14 mouse cellular contexts compared by ENCODE assay signal in genomic region chr17:80167436-80167835, GRCm38 (mm10). TPM values are rescaled to one million over a fixed set of nuclear protein-coding genes. Genes with fewer than 3 reads are reported as not detected.
A peak's percentile ranks its signal among the peaks of the same experiment; 100 is the strongest.
DNase-seq lines count a peak whose midpoint lies in the region; ATAC-seq lines count a peak whose summit lies in the region.
"Had no signal": no experiment of that assay in that cellular context is flagged by ENCODE, and none has a peak within 500 bp of the region (broad histone marks: within the 10 kb centered on the region; RNA-seq: fewer than 3 reads in every experiment).

No protein-coding gene starts in this region.

- ATAC-seq in forebrain, embryonic 14.5 days, result no peak
- ATAC-seq in intestine, embryonic 14.5 days (replicated peaks; ENCODE audit: low FRiP score, low TSS enrichment, low read depth), result peak; percentile 18; the same call in 1 of the 2 replicates
- ATAC-seq in intestine, embryonic 16.5 days, result no peak
- ATAC-seq in neural tube, embryonic 15.5 days (ENCODE audit: low FRiP score), result no peak
- ATAC-seq: intestine, postnatal 0 days had no signal

- WGBS in forebrain, embryonic 14.5 days, result 69% methylated on average over 4 of the region's 4 CpGs
- 64% methylated on average over 4 of the region's 4 CpGs for WGBS in forebrain, embryonic 10.5 days
- WGBS in intestine, embryonic 14.5 days, result 71% methylated on average over 4 of the region's 4 CpGs
- WGBS in intestine, embryonic 16.5 days, result 73% methylated on average over 4 of the region's 4 CpGs
- 69% methylated on average over 4 of the region's 4 CpGs for WGBS in neural tube, embryonic 15.5 days

- no peak overlapping the region for H3K4me2 ChIP-seq in forebrain, embryonic 14.5 days (ENCODE audit: low read length)
- no peak overlapping the region for H3K4me2 ChIP-seq in intestine, embryonic 14.5 days (ENCODE audit: low read length)
- H3K4me2 ChIP-seq in intestine, embryonic 16.5 days (ENCODE audit: low read depth, low read length), result no peak overlapping the region
- H3K4me2 ChIP-seq in neural tube, embryonic 15.5 days, result no peak overlapping the region

- H3K27ac ChIP-seq in forebrain, embryonic 14.5 days (ENCODE audit: low read depth, low read length), result 0 out of 2 replicates have a peak overlapping the region, but pooled peaks have one; percentile 83
- no peak overlapping the region for H3K27ac ChIP-seq in forebrain, embryonic 10.5 days
- no peak overlapping the region for H3K27ac ChIP-seq in intestine, embryonic 14.5 days (ENCODE audit: low read depth)
- no peak overlapping the region for H3K27ac ChIP-seq in intestine, embryonic 16.5 days (ENCODE audit: low read length)
- peak overlapping the region; percentile 82; the same call in 1 of the 2 replicates for H3K27ac ChIP-seq in neural tube, embryonic 15.5 days (replicated peaks)

- peaks cover 17% of the 10 kb centered on the region for H3K4me1 ChIP-seq in forebrain, embryonic 14.5 days (ENCODE audit: control insufficient read depth, insufficient read depth, low read length)
- peaks cover 23% of the 10 kb centered on the region for H3K4me1 ChIP-seq in forebrain, embryonic 10.5 days
- H3K4me1 ChIP-seq in intestine, embryonic 14.5 days (replicated peaks; ENCODE audit: control insufficient read depth, insufficient read depth, low read length), result peaks cover 13% of the 10 kb centered on the region
- H3K4me1 ChIP-seq in intestine, embryonic 16.5 days (ENCODE audit: control insufficient read depth, insufficient read depth, low read length), result peaks cover 12% of the 10 kb centered on the region
- peaks cover 24% of the 10 kb centered on the region for H3K4me1 ChIP-seq in neural tube, embryonic 15.5 days

- H3K27me3 ChIP-seq in forebrain, embryonic 14.5 days (replicated peaks; ENCODE audit: control insufficient read depth, insufficient read depth, low read length), result no peaks in the 10 kb centered on the region
- H3K27me3 ChIP-seq in forebrain, embryonic 10.5 days (ENCODE audit: poor library complexity, severe bottlenecking), result no peaks in the 10 kb centered on the region
- no peaks in the 10 kb centered on the region for H3K27me3 ChIP-seq in intestine, embryonic 14.5 days (replicated peaks; ENCODE audit: control insufficient read depth, insufficient read depth, low read length)
- H3K27me3 ChIP-seq in intestine, embryonic 16.5 days (replicated peaks; ENCODE audit: control insufficient read depth, insufficient read depth, low read length), result no peaks in the 10 kb centered on the region
- no peaks in the 10 kb centered on the region for H3K27me3 ChIP-seq in neural tube, embryonic 15.5 days (replicated peaks)
- H3K27me3 ChIP-seq: stomach, embryonic 15.5 days had no signal

- H3K9ac ChIP-seq in forebrain, embryonic 14.5 days (ENCODE audit: low read length), result no peak overlapping the region
- H3K9ac ChIP-seq in intestine, embryonic 14.5 days (ENCODE audit: low read length), result no peak overlapping the region
- no peak overlapping the region for H3K9ac ChIP-seq in intestine, embryonic 16.5 days (ENCODE audit: low read depth, low read length)
- no peak overlapping the region for H3K9ac ChIP-seq in neural tube, embryonic 15.5 days (replicated peaks)
- H3K9ac ChIP-seq: lung, embryonic 14.5 days; stomach, embryonic 15.5 days had no signal

- H3K4me3 ChIP-seq in forebrain, embryonic 14.5 days (ENCODE audit: low read depth, low read length), result no peak overlapping the region
- H3K4me3 ChIP-seq in forebrain, embryonic 10.5 days, result no peak overlapping the region
- H3K4me3 ChIP-seq in intestine, embryonic 14.5 days (ENCODE audit: low read depth, low read length), result no peak overlapping the region
- no peak overlapping the region for H3K4me3 ChIP-seq in intestine, embryonic 16.5 days (ENCODE audit: low read length)
- H3K4me3 ChIP-seq in neural tube, embryonic 15.5 days (replicated peaks), result no peak overlapping the region
- H3K4me3 ChIP-seq: stomach, embryonic 15.5 days had no signal

- no peak for DNase-seq in forebrain, embryonic 14.5 days (ENCODE audit: low spot score)
- no peak for DNase-seq in forebrain, embryonic 10.5 days (ENCODE audit: extremely low spot score, low spot score)
- DNase-seq in intestine, embryonic 14.5 days (ENCODE audit: low spot score), result no peak
- DNase-seq in right cerebral cortex, postnatal 10 days (ENCODE audit: low spot score in 2 of 2), result peak; percentile 33 to 52
- DNase-seq in right cerebral cortex, adult 18-20 months, result no peak
- DNase-seq in T-cell, adult 2 months (ENCODE audit: low spot score), result no peak
- DNase-seq: gastrocnemius, postnatal 25 days; lung, embryonic 14.5 days; thymus, postnatal 36 days had no signal

- H3K9me3 ChIP-seq in forebrain, embryonic 14.5 days (replicated peaks; ENCODE audit: control insufficient read depth, low read length), result no peaks in the 10 kb centered on the region
- no peaks in the 10 kb centered on the region for H3K9me3 ChIP-seq in forebrain, embryonic 10.5 days
- no peaks in the 10 kb centered on the region for H3K9me3 ChIP-seq in intestine, embryonic 14.5 days (ENCODE audit: control insufficient read depth, low read length)
- no peaks in the 10 kb centered on the region for H3K9me3 ChIP-seq in intestine, embryonic 16.5 days (ENCODE audit: control insufficient read depth, low read length)
- no peaks in the 10 kb centered on the region for H3K9me3 ChIP-seq in neural tube, embryonic 15.5 days (replicated peaks)
- H3K9me3 ChIP-seq: stomach, embryonic 15.5 days had no signal

- no peaks in the 10 kb centered on the region for H3K36me3 ChIP-seq in forebrain, embryonic 14.5 days (ENCODE audit: control insufficient read depth, insufficient read depth, low read length)
- no peaks in the 10 kb centered on the region for H3K36me3 ChIP-seq in forebrain, embryonic 10.5 days (replicated peaks)
- no peaks in the 10 kb centered on the region for H3K36me3 ChIP-seq in intestine, embryonic 14.5 days (ENCODE audit: control insufficient read depth, insufficient read depth, low read length)
- H3K36me3 ChIP-seq in intestine, embryonic 16.5 days (ENCODE audit: control insufficient read depth, insufficient read depth, low read length), result no peaks in the 10 kb centered on the region
- H3K36me3 ChIP-seq in neural tube, embryonic 15.5 days, result no peaks in the 10 kb centered on the region
- H3K36me3 ChIP-seq: stomach, embryonic 15.5 days had no signal

RNA-seq across cellular contexts. Expression of gene Srsf7, which starts 39.7 kb away (rescaled TPM):
- 664 and 688 TPM in 2 replicates for polyA plus RNA-seq in forebrain, embryonic 14.5 days (2014; fragmentation: Nextera tagmentation; extraction: Ambion mirVana)
- 917 and 919 TPM in 2 replicates for polyA plus RNA-seq in forebrain, embryonic 10.5 days (2016; fragmentation: Nextera tagmentation; extraction: Ambion mirVana)
- 603 and 665 TPM in 2 replicates for polyA plus RNA-seq in intestine, embryonic 14.5 days (2014; fragmentation: Nextera tagmentation; extraction: Ambion mirVana)
- polyA plus RNA-seq in intestine, embryonic 16.5 days (2015; fragmentation: Nextera tagmentation; extraction: Ambion mirVana), result 415 and 476 TPM in 2 replicates
- 356 and 410 TPM in 2 replicates for polyA plus RNA-seq in neural tube, embryonic 15.5 days (2015; fragmentation: Nextera tagmentation; extraction: Ambion mirVana)

RNA-seq across cellular contexts. Expression of gene Ttc39d, which starts 39.8 kb away (rescaled TPM):
- 0.11 and 0.15 TPM in 2 replicates for polyA plus RNA-seq in forebrain, embryonic 14.5 days (2014; fragmentation: Nextera tagmentation; extraction: Ambion mirVana)
- 0.09 and 0.20 TPM in 2 replicates for polyA plus RNA-seq in forebrain, embryonic 10.5 days (2016; fragmentation: Nextera tagmentation; extraction: Ambion mirVana)
- polyA plus RNA-seq in intestine, embryonic 14.5 days (2014; fragmentation: Nextera tagmentation; extraction: Ambion mirVana), result 0.12 TPM in 1 of 2 replicates, not detected in the other
- polyA plus RNA-seq in intestine, embryonic 16.5 days (2015; fragmentation: Nextera tagmentation; extraction: Ambion mirVana), result 0.07 TPM in 1 of 2 replicates, not detected in the other
- polyA plus RNA-seq in neural tube, embryonic 15.5 days (2015; fragmentation: Nextera tagmentation; extraction: Ambion mirVana), result 0.10 TPM in 1 of 2 replicates, not detected in the other
- polyA plus RNA-seq: activated CD4-positive, CD25-positive, alpha-beta regulatory T cell, adult 4 months; intestine, postnatal 0 days; lung, embryonic 14.5 days had no signal

RNA-seq across cellular contexts. Expression of gene Galm, which starts 40.2 kb away (rescaled TPM):
- 2.4 and 3.5 TPM in 2 replicates for polyA plus RNA-seq in forebrain, embryonic 14.5 days (2014; fragmentation: Nextera tagmentation; extraction: Ambion mirVana)
- 13.4 and 15.5 TPM in 2 replicates for polyA plus RNA-seq in forebrain, embryonic 10.5 days (2016; fragmentation: Nextera tagmentation; extraction: Ambion mirVana)
- 35.1 and 38.4 TPM in 2 replicates for polyA plus RNA-seq in intestine, embryonic 14.5 days (2014; fragmentation: Nextera tagmentation; extraction: Ambion mirVana)
- polyA plus RNA-seq in intestine, embryonic 16.5 days (2015; fragmentation: Nextera tagmentation; extraction: Ambion mirVana), result 101 and 113 TPM in 2 replicates
- polyA plus RNA-seq in neural tube, embryonic 15.5 days (2015; fragmentation: Nextera tagmentation; extraction: Ambion mirVana), result 1.9 and 4.0 TPM in 2 replicates

RNA-seq across cellular contexts. Expression of gene Gemin6, which starts 56.8 kb away (rescaled TPM):
- 30.1 and 34.4 TPM in 2 replicates for polyA plus RNA-seq in forebrain, embryonic 14.5 days (2014; fragmentation: Nextera tagmentation; extraction: Ambion mirVana)
- polyA plus RNA-seq in forebrain, embryonic 10.5 days (2016; fragmentation: Nextera tagmentation; extraction: Ambion mirVana), result 64.1 and 66.8 TPM in 2 replicates
- polyA plus RNA-seq in intestine, embryonic 14.5 days (2014; fragmentation: Nextera tagmentation; extraction: Ambion mirVana), result 49.7 and 49.8 TPM in 2 replicates
- 38.5 and 44.4 TPM in 2 replicates for polyA plus RNA-seq in intestine, embryonic 16.5 days (2015; fragmentation: Nextera tagmentation; extraction: Ambion mirVana)
- 18.8 and 23.9 TPM in 2 replicates for polyA plus RNA-seq in neural tube, embryonic 15.5 days (2015; fragmentation: Nextera tagmentation; extraction: Ambion mirVana)

Comparison
In these comparisons a context has a peak if more than half of its experiments do, and no peak if none do; other contexts are left out.
1. DNase-seq: peak in right cerebral cortex, postnatal 10 days (2 of 2); none in forebrain, embryonic 14.5 days (single experiment), forebrain, embryonic 10.5 days (single experiment), intestine, embryonic 14.5 days (single experiment), right cerebral cortex, adult 18-20 months (single experiment) and T-cell, adult 2 months (single experiment).
2. H3K27ac ChIP-seq: peak in forebrain, embryonic 14.5 days (single experiment) and neural tube, embryonic 15.5 days (single experiment); none in forebrain, embryonic 10.5 days (single experiment), intestine, embryonic 14.5 days (single experiment) and intestine, embryonic 16.5 days (single experiment).